Mouse (Mus musculus) 3T3-L1 (cell line): ENCODE results near the gene Tbx15.

Experiments
- DNase-seq: peaks from one replicate; pipeline ENCODE4 v3.0.0-alpha.2; 2015; ENCODE audit warnings: low read depth, low spot score

Gene Tbx15

GRCm38 (mm10) chr3:99387127-99387526 is 146.9 kb downstream of the Tbx15 start:
- DNase-seq, result no peak
